Mouse (Mus musculus): ENCODE results near the gene Myo16.

DNA sequence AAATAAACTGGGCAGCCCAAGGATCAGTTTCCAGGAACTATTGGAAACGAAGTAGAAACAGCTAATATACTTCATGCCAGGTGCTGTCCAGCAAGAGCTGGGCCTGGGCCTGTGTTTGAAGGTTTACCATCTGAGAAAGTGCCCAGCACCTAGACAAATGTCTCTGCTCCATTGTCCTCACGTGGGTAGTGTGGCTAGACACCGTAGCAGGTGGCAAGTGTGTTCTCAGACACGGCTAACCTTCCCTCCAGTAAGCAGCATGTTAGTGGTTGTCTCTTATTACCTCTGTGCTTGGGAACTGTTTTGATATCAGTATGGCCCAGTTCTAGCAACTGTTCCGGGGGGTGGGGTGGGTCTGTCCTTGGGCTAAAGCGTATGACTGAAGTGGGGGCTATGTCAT is 478.9 kb downstream of the Myo16 start:
- no peak for TF ChIP-seq POLR2A (IDR thresholded peaks at IDR 0.05; ENCODE audit: low read depth, low read length)
- no peak for TF ChIP-seq CTCF (IDR thresholded peaks at IDR 0.05; ENCODE audit: borderline replicate concordance, insufficient read depth, low read length)
